Mouse (Mus musculus) liver, postnatal 0 days (tissue): ENCODE measurements at regions not wholly inside any gene's neighbourhood (a gene's known extent, or its start where the extent isn't known, plus 50 kb on each side); places are given as distances from the start of the nearest gene placed in this dataset.

Experiments used
- ATAC-seq: fragments of 200-750 bp; cut with Nextera tagmentation; 2 replicates; pipeline ENCODE4 v1.8.0; 2017; ENCODE audit warnings: mild to moderate bottlenecking, moderate library complexity
- DNase-seq: peaks from one replicate; pipeline ENCODE4 v3.0.0-alpha.2; 2016
- H3K27ac ChIP-seq: fragments of 300-500 bp; sonication (generic); 2 replicates; pipeline ENCODE4 v1.5.1; 2014; ENCODE audit warnings: antibody characterized with exemption, moderate library complexity, mild to moderate bottlenecking, low read depth
- H3K27me3 ChIP-seq: fragments of 300-500 bp; sonication (generic); 2 replicates; pipeline ENCODE4 v1.6.1; 2014; ENCODE audit warnings: low read length, control low read depth, mixed read lengths; ENCODE audit not compliant: insufficient read depth
- H3K36me3 ChIP-seq: fragments of 300-500 bp; sonication (generic); replicated peaks from 2 replicates; pipeline ENCODE4 v1.6.1; 2014; ENCODE audit warnings: mild to moderate bottlenecking, control low read depth, low read length, moderate library complexity, mixed read lengths; ENCODE audit not compliant: insufficient read depth
- H3K4me1 ChIP-seq: fragments of 300-500 bp; sonication (generic); 2 replicates; pipeline ENCODE4 v1.6.1; 2014; ENCODE audit warnings: antibody characterized with exemption, mild to moderate bottlenecking, control low read depth; ENCODE audit not compliant: insufficient read depth
- H3K4me2 ChIP-seq: fragments of 300-500 bp; sonication (generic); 2 replicates; pipeline ENCODE4 v1.6.1; 2014; ENCODE audit warnings: low read depth, mild to moderate bottlenecking, low read length, moderate library complexity, mixed read lengths
- H3K4me3 ChIP-seq: fragments of 300-500 bp; sonication (generic); 2 replicates; pipeline ENCODE4 v1.5.1; 2014; ENCODE audit warnings: low read depth, low read length
- H3K9ac ChIP-seq: fragments of 300-500 bp; sonication (generic); replicated peaks from 2 replicates; pipeline ENCODE4 v1.6.1; 2014; ENCODE audit warnings: mild to moderate bottlenecking, moderate library complexity
- H3K9me3 ChIP-seq: fragments of 300-500 bp; sonication (generic); 2 replicates; pipeline ENCODE4 v1.6.1; 2016; ENCODE audit warnings: mild to moderate bottlenecking, control low read depth, low read length, mixed read lengths
- CTCF ChIP-seq: sonication (generic); IDR thresholded peaks from 2 replicates; pipeline ENCODE4 v1.5.1; 2016; ENCODE audit warnings: antibody characterized with exemption, low read depth
- EP300 ChIP-seq: IDR thresholded peaks from 2 replicates; pipeline ENCODE4 v1.6.1; 2016; ENCODE audit warnings: antibody characterized with exemption, low read depth, mild to moderate bottlenecking
- WGBS: fragments of 180-500 bp; shearing (Covaris S2); extraction: QIAGEN DNeasy Blood & Tissue Kit; methylation state at CpG from one replicate; pipeline ENCODE4 v1.1.7; 2014; ENCODE audit not compliant: insufficient replicate concordance; 5-methylcytosine and 5-hydroxymethylcytosine counted together

GRCm38 (mm10) chr19:56017524-56017923 lies 269.4 kb upstream of the Habp2 start:
- TF ChIP-seq CTCF (no peak), EP300 (no peak)
- ATAC-seq (no peak), DNase-seq (no peak)
- no peaks in the 10 kb centered on the region for H3K36me3 ChIP-seq
- H3K4me2 ChIP-seq = no peak overlapping the region
- H3K4me3 ChIP-seq = no peak overlapping the region
- H3K4me1 ChIP-seq = no peaks in the 10 kb centered on the region
- WGBS = 55% methylated on average over 7 of the region's 7 CpGs
- no peaks in the 10 kb centered on the region for H3K27me3 ChIP-seq
- no peak overlapping the region for H3K9ac ChIP-seq
- no peaks in the 10 kb centered on the region for H3K9me3 ChIP-seq
- H3K27ac ChIP-seq = no peak overlapping the region

GRCm38 (mm10) chr19:56019143-56019542 lies 267.8 kb upstream of the Habp2 start:
- DNase-seq = no peak
- Histone ChIP-seq H3K4me3 (no peak overlapping the region), H3K4me1 (no peaks in the 10 kb centered on the region), H3K27me3 (no peaks in the 10 kb centered on the region), H3K27ac (no peak overlapping the region), H3K36me3 (no peaks in the 10 kb centered on the region), H3K9me3 (no peaks in the 10 kb centered on the region), H3K9ac (no peak overlapping the region), H3K4me2 (no peak overlapping the region)
- no peak for ATAC-seq
- 72% methylated on average over 7 of the region's 7 CpGs for WGBS
- TF ChIP-seq EP300 (no peak), CTCF (no peak)

- 34% methylated on average over 6 of the region's 6 CpGs for WGBS
- H3K36me3 ChIP-seq = no peaks in the 10 kb centered on the region
- ATAC-seq (no peak), DNase-seq (no peak)
- H3K9ac ChIP-seq = no peak overlapping the region
- no peak overlapping the region for H3K4me3 ChIP-seq
- H3K4me1 ChIP-seq = no peaks in the 10 kb centered on the region
- H3K9me3 ChIP-seq = peaks cover 2% of the 10 kb centered on the region; the same call in 1 of the 2 replicates
- H3K27ac ChIP-seq = no peak overlapping the region
- no peaks in the 10 kb centered on the region for H3K27me3 ChIP-seq
- H3K4me2 ChIP-seq = no peak overlapping the region
- TF ChIP-seq EP300 (no peak), CTCF (no peak)
Observed at GRCm38 (mm10) chr19:56022348-56022747, 264.6 kb upstream of the Habp2 start.

GRCm38 (mm10) chr19:56024599-56024998 lies 262.3 kb upstream of the Habp2 start:
- Histone ChIP-seq H3K27me3 (no peaks in the 10 kb centered on the region), H3K9me3 (peaks cover 6% of the 10 kb centered on the region; the same call in 1 of the 2 replicates), H3K27ac (no peak overlapping the region), H3K9ac (no peak overlapping the region), H3K4me2 (no peak overlapping the region), H3K4me3 (no peak overlapping the region), H3K4me1 (no peaks in the 10 kb centered on the region), H3K36me3 (no peaks in the 10 kb centered on the region)
- DNase-seq (no peak), ATAC-seq (no peak)
- 77% methylated on average over 4 of the region's 4 CpGs for WGBS
- TF ChIP-seq CTCF = no peak
- TF ChIP-seq EP300 = no peak

- ATAC-seq (no peak), DNase-seq (no peak)
- no peak for TF ChIP-seq CTCF
- TF ChIP-seq EP300 = no peak
- Histone ChIP-seq H3K27me3 (no peaks in the 10 kb centered on the region), H3K9ac (no peak overlapping the region), H3K9me3 (peaks cover 6% of the 10 kb centered on the region; the same call in 1 of the 2 replicates), H3K27ac (no peak overlapping the region), H3K36me3 (no peaks in the 10 kb centered on the region), H3K4me1 (no peaks in the 10 kb centered on the region), H3K4me3 (no peak overlapping the region), H3K4me2 (no peak overlapping the region)
- 46% methylated on average over 21 of the region's 21 CpGs for WGBS
Observed at GRCm38 (mm10) chr19:56029428-56030281, 257.3 kb upstream of the Habp2 start.

- WGBS = 69% methylated on average over 4 of the region's 4 CpGs
Observed at GRCm38 (mm10) chr19:56030401-56030925, 256.5 kb upstream of the Habp2 start.

More at GRCm38 (mm10) chr19:56030401-56030925, 256.5 kb upstream of the Habp2 start:
- H3K4me2 ChIP-seq = no peak overlapping the region
- no peak overlapping the region for H3K27ac ChIP-seq
- DNase-seq (no peak), ATAC-seq (no peak)
- peaks cover 6% of the 10 kb centered on the region; the same call in 1 of the 2 replicates for H3K9me3 ChIP-seq
- H3K4me3 ChIP-seq = no peak overlapping the region
- no peaks in the 10 kb centered on the region for H3K4me1 ChIP-seq
- H3K27me3 ChIP-seq = no peaks in the 10 kb centered on the region
- H3K9ac ChIP-seq = no peak overlapping the region
- TF ChIP-seq EP300 = no peak
- TF ChIP-seq CTCF = no peak
- no peaks in the 10 kb centered on the region for H3K36me3 ChIP-seq
